13 mouse cellular contexts compared by ENCODE assay signal in genomic region chr1:131319598-131320330, GRCm38 (mm10). TPM values are rescaled to one million over a fixed set of nuclear protein-coding genes. Genes with fewer than 3 reads are reported as not detected.
DNase-seq lines count a peak whose midpoint lies in the region; ATAC-seq and TF ChIP-seq lines count a peak whose summit lies in the region.
"Had no signal": no experiment of that assay in that cellular context is flagged by ENCODE, and none has a peak within 500 bp of the region (broad histone marks: within the 10 kb centered on the region; RNA-seq: fewer than 3 reads in every experiment).

No protein-coding gene starts in this region.

- no peaks in the 10 kb centered on the region for H3K27me3 ChIP-seq in heart, adult 2 months (ENCODE audit: control insufficient read depth, insufficient read depth, low read length)
- no peaks in the 10 kb centered on the region for H3K27me3 ChIP-seq in liver, postnatal 0 days (ENCODE audit: insufficient read depth, low read length)
- no peaks in the 10 kb centered on the region for H3K27me3 ChIP-seq in liver, embryonic 11.5 days (replicated peaks; ENCODE audit: control insufficient read depth, insufficient read depth, low read length)
- H3K27me3 ChIP-seq in neural tube, embryonic 15.5 days (replicated peaks) = no peaks in the 10 kb centered on the region
- no peaks in the 10 kb centered on the region for H3K27me3 ChIP-seq in forebrain, embryonic 10.5 days (ENCODE audit: poor library complexity, severe bottlenecking)
- H3K27me3 ChIP-seq: liver, embryonic 13.5 days had no signal

- TF ChIP-seq CTCF in heart, adult 2 months (IDR thresholded peaks at IDR 0.05) = peak; percentile 38
- TF ChIP-seq CTCF in liver, postnatal 0 days (IDR thresholded peaks at IDR 0.05; ENCODE audit: low read depth) = peak; percentile 31; the same call in 1 of the 2 replicates

- no peak overlapping the region for H3K27ac ChIP-seq in heart, adult 2 months
- no peak overlapping the region for H3K27ac ChIP-seq in liver, postnatal 0 days (ENCODE audit: low read depth)
- H3K27ac ChIP-seq in liver, embryonic 11.5 days (ENCODE audit: low read depth, low read length) = no peak overlapping the region
- no peak overlapping the region for H3K27ac ChIP-seq in neural tube, embryonic 15.5 days (replicated peaks)
- H3K27ac ChIP-seq in forebrain, embryonic 10.5 days = no peak overlapping the region
- H3K27ac ChIP-seq: liver, embryonic 13.5 days; macrophage had no signal

- no peak for TF ChIP-seq POLR2A in heart, adult 2 months (IDR thresholded peaks at IDR 0.05; ENCODE audit: insufficient read depth, low read depth, low read length)

- no peak overlapping the region for H3K4me3 ChIP-seq in heart, adult 2 months
- H3K4me3 ChIP-seq in liver, postnatal 0 days (ENCODE audit: low read depth, low read length) = no peak overlapping the region
- H3K4me3 ChIP-seq in liver, embryonic 11.5 days (ENCODE audit: low read depth, low read length) = no peak overlapping the region
- H3K4me3 ChIP-seq in neural tube, embryonic 15.5 days (replicated peaks) = no peak overlapping the region
- H3K4me3 ChIP-seq in forebrain, embryonic 10.5 days = no peak overlapping the region
- H3K4me3 ChIP-seq: erythroblast, embryonic 14.5 days; liver, embryonic 13.5 days had no signal

- no peak for DNase-seq in heart, adult 2 months
- DNase-seq in heart, postnatal 10 days = no peak
- no peak for DNase-seq in liver, postnatal 0 days
- DNase-seq in liver, embryonic 11.5 days (ENCODE audit: low spot score) = no peak
- peak; percentile 22 for DNase-seq in NIH3T3 (ENCODE audit: low read depth)
- no peak for DNase-seq in forebrain, embryonic 10.5 days (ENCODE audit: extremely low spot score, low spot score)
- DNase-seq in heart, postnatal 14 days = no peak
- DNase-seq: heart, adult 11 months; liver, embryonic 13.5 days; right cerebral cortex, postnatal 4 days had no signal

- H3K9me3 ChIP-seq in liver, postnatal 0 days (ENCODE audit: low read length) = no peaks in the 10 kb centered on the region
- H3K9me3 ChIP-seq in liver, embryonic 11.5 days (ENCODE audit: control insufficient read depth, low read length) = no peaks in the 10 kb centered on the region
- H3K9me3 ChIP-seq in neural tube, embryonic 15.5 days (replicated peaks) = no peaks in the 10 kb centered on the region
- no peaks in the 10 kb centered on the region for H3K9me3 ChIP-seq in forebrain, embryonic 10.5 days
- H3K9me3 ChIP-seq: liver, embryonic 13.5 days had no signal

- H3K36me3 ChIP-seq in heart, adult 2 months (ENCODE audit: control insufficient read depth, insufficient read depth, low read length) = peaks cover 3% of the 10 kb centered on the region; the same call in 1 of the 2 replicates
- H3K36me3 ChIP-seq in liver, postnatal 0 days (replicated peaks; ENCODE audit: insufficient read depth, low read length) = peaks cover 37% of the 10 kb centered on the region
- H3K36me3 ChIP-seq in liver, embryonic 11.5 days (ENCODE audit: control insufficient read depth, insufficient read depth, low read length) = 0 out of 2 replicates have a peak, but pooled peaks cover 3% of the 10 kb centered on the region
- peaks cover 54% of the 10 kb centered on the region for H3K36me3 ChIP-seq in neural tube, embryonic 15.5 days
- peaks cover 75% of the 10 kb centered on the region for H3K36me3 ChIP-seq in forebrain, embryonic 10.5 days (replicated peaks)

- TF ChIP-seq EP300 in heart, adult 2 months (IDR thresholded peaks at IDR 0.05; ENCODE audit: insufficient read depth, low read depth, low read length) = no peak
- no peak for TF ChIP-seq EP300 in liver, postnatal 0 days (IDR thresholded peaks at IDR 0.05; ENCODE audit: low read depth)

- H3K9ac ChIP-seq in heart, adult 2 months (ENCODE audit: low read depth, low read length) = no peak overlapping the region
- no peak overlapping the region for H3K9ac ChIP-seq in liver, postnatal 0 days (replicated peaks)
- H3K9ac ChIP-seq in liver, embryonic 11.5 days (ENCODE audit: low read depth, low read length) = no peak overlapping the region
- no peak overlapping the region for H3K9ac ChIP-seq in neural tube, embryonic 15.5 days (replicated peaks)
- H3K9ac ChIP-seq: liver, embryonic 13.5 days had no signal

- no peak for ATAC-seq in liver, postnatal 0 days
- ATAC-seq in liver, embryonic 11.5 days (replicated peaks; ENCODE audit: low FRiP score) = no peak
- peak; percentile 81 for ATAC-seq in neural tube, embryonic 15.5 days (ENCODE audit: low FRiP score)

- no peak overlapping the region for H3K4me2 ChIP-seq in liver, postnatal 0 days (ENCODE audit: low read depth, low read length)
- H3K4me2 ChIP-seq in liver, embryonic 11.5 days = no peak overlapping the region
- H3K4me2 ChIP-seq in neural tube, embryonic 15.5 days = no peak overlapping the region
- H3K4me2 ChIP-seq: liver, embryonic 13.5 days had no signal

- H3K4me1 ChIP-seq in heart, adult 2 months (ENCODE audit: control insufficient read depth, insufficient read depth, low read length) = no peaks in the 10 kb centered on the region
- no peaks in the 10 kb centered on the region for H3K4me1 ChIP-seq in liver, postnatal 0 days (ENCODE audit: insufficient read depth)
- H3K4me1 ChIP-seq in liver, embryonic 11.5 days (replicated peaks; ENCODE audit: control insufficient read depth, insufficient read depth, low read length) = 0 out of 2 replicates have a peak, but pooled peaks cover 5% of the 10 kb centered on the region
- 0 out of 2 replicates have a peak, but pooled peaks cover 5% of the 10 kb centered on the region for H3K4me1 ChIP-seq in neural tube, embryonic 15.5 days
- no peaks in the 10 kb centered on the region for H3K4me1 ChIP-seq in forebrain, embryonic 10.5 days

- no peaks in the 10 kb centered on the region for H3K79me2 ChIP-seq in heart, adult 2 months (replicated peaks; ENCODE audit: control insufficient read depth, insufficient read depth, low read length)

- WGBS in heart, adult 2 months = 84% methylated on average over 3 of the region's 3 CpGs
- 85% methylated on average over 3 of the region's 3 CpGs for WGBS in liver, postnatal 0 days (ENCODE audit: insufficient replicate concordance)
- 92% methylated on average over 3 of the region's 3 CpGs for WGBS in liver, embryonic 11.5 days
- WGBS in neural tube, embryonic 15.5 days = 73% methylated on average over 3 of the region's 3 CpGs
- WGBS in forebrain, embryonic 10.5 days = 91% methylated on average over 3 of the region's 3 CpGs

- intact Hi-C loops in heart, adult 2 months (cut with DNase I) = no loop called here
- intact Hi-C loops in heart, postnatal 10 days (cut with DNase I) = no loop called here
- intact Hi-C loops in heart, postnatal 14 days (cut with DNase I) = no loop called here

RNA-seq across cellular contexts. Expression of gene Ikbke, which starts 40.4 kb away (rescaled TPM):
- total RNA-seq in heart, adult 2 months (2021) = 1 to 10 TPM; 1.5 TPM
- 3.4 and 4.7 TPM in 2 replicates for polyA plus RNA-seq in heart, adult 2 months (2012; rRNA removed)
- 1 to 10 TPM; 2.9 to 3.1 TPM for total RNA-seq in heart, postnatal 10 days (2021)
- 3.9 and 4.4 TPM in 2 replicates for polyA plus RNA-seq in liver, postnatal 0 days (2015; fragmentation: Nextera tagmentation; extraction: Ambion mirVana)
- 3.9 and 4.7 TPM in 2 replicates for polyA plus RNA-seq in liver, embryonic 11.5 days (2014; fragmentation: Nextera tagmentation; extraction: Ambion mirVana)
- 0.88 and 3.7 TPM in 2 replicates for polyA plus RNA-seq in neural tube, embryonic 15.5 days (2015; fragmentation: Nextera tagmentation; extraction: Ambion mirVana)
- polyA plus RNA-seq in forebrain, embryonic 10.5 days (2016; fragmentation: Nextera tagmentation; extraction: Ambion mirVana) = 0.37 and 0.47 TPM in 2 replicates
- 1 to 10 TPM; 2.2 to 3.0 TPM for total RNA-seq in heart, postnatal 14 days (2021)
- polyA plus RNA-seq: erythroblast, embryonic 14.5 days had no signal
